Mouse (Mus musculus) intestine, embryonic 14.5 days (tissue): Measurements from ENCODE around the gene Zbtb16. TPM values are rescaled to one million over a fixed set of nuclear protein-coding genes. Genes with fewer than 3 reads are reported as not detected.
A peak's percentile ranks its signal among the peaks of the same experiment; 100 is the strongest.

Experiments
- ATAC-seq: fragments of 200-750 bp; cut with Nextera tagmentation; replicated peaks from 2 replicates; pipeline ENCODE4 v1.8.0; 2017; ENCODE audit warnings: low read depth, moderate number of reproducible peaks, moderate TSS enrichment, moderate library complexity; ENCODE audit not compliant: low FRiP score, low TSS enrichment
- DNase-seq: peaks from one replicate; pipeline ENCODE4 v3.0.0-alpha.2; 2018; ENCODE audit warnings: low spot score
- H3K27ac ChIP-seq: fragments of 300-500 bp; sonication (generic); 2 replicates; pipeline ENCODE4 v1.5.1; 2014; ENCODE audit warnings: low read depth, mild to moderate bottlenecking, control low read depth
- H3K27me3 ChIP-seq: fragments of 300-500 bp; sonication (generic); replicated peaks from 2 replicates; pipeline ENCODE4 v1.6.1; 2014; ENCODE audit warnings: low read length, control low read depth; ENCODE audit not compliant: control insufficient read depth, insufficient read depth
- H3K36me3 ChIP-seq: fragments of 300-500 bp; sonication (generic); 2 replicates; pipeline ENCODE4 v1.6.1; 2014; ENCODE audit warnings: low read length, control low read depth; ENCODE audit not compliant: control insufficient read depth, insufficient read depth
- H3K4me1 ChIP-seq: fragments of 300-500 bp; sonication (generic); replicated peaks from 2 replicates; pipeline ENCODE4 v1.6.1; 2014; ENCODE audit warnings: low read length, control low read depth, mixed read lengths; ENCODE audit not compliant: control insufficient read depth, insufficient read depth
- H3K4me2 ChIP-seq: fragments of 300-500 bp; sonication (generic); 2 replicates; pipeline ENCODE4 v1.6.1; 2014; ENCODE audit warnings: low read length
- H3K4me3 ChIP-seq: fragments of 300-500 bp; sonication (generic); 2 replicates; pipeline ENCODE4 v1.5.1; 2014; ENCODE audit warnings: low read depth, low read length, control low read depth, mixed read lengths
- H3K9ac ChIP-seq: fragments of 300-500 bp; sonication (generic); 2 replicates; pipeline ENCODE4 v1.6.1; 2014; ENCODE audit warnings: mild to moderate bottlenecking, low read length
- H3K9me3 ChIP-seq: fragments of 300-500 bp; sonication (generic); 2 replicates; pipeline ENCODE4 v1.6.1; 2016; ENCODE audit warnings: low read length, control low read depth; ENCODE audit not compliant: control insufficient read depth
- WGBS: fragments of 180-500 bp; shearing (Covaris S2); extraction: QIAGEN DNeasy Blood & Tissue Kit; methylation state at CpG from one replicate; pipeline ENCODE4 v1.1.7; 2014; 5-methylcytosine and 5-hydroxymethylcytosine counted together
- polyA plus RNA-seq: library from polyadenylated mRNA; unstranded; fragments of >200 nt; fragmentation: Nextera tagmentation; extraction: Ambion mirVana; gene quantifications from 2 replicates; pipeline ENCODE4 v1.2.1, GENCODE M21; 2014

Zbtb16 gene
- polyA plus RNA-seq, 1 experiment from 2014 or later, result 2.4 TPM

- WGBS, result 57% methylated on average over 15 of the region's 15 CpGs
- Histone ChIP-seq H3K27me3 (peaks cover 26% of the 10 kb centered on the region), H3K4me3 (no peak overlapping the region), H3K4me1 (peaks cover 31% of the 10 kb centered on the region), H3K9me3 (no peaks in the 10 kb centered on the region), H3K9ac (no peak overlapping the region), H3K27ac (no peak overlapping the region), H3K4me2 (no peak overlapping the region), H3K36me3 (no peaks in the 10 kb centered on the region)
- no peak for ATAC-seq
- no peak for DNase-seq
Measured at GRCm38 (mm10) chr9:48821916-48822585, 14.0 kb downstream of the Zbtb16 start.

- no peak for ATAC-seq
- Histone ChIP-seq H3K4me3 (no peak overlapping the region), H3K27me3 (peaks cover 26% of the 10 kb centered on the region), H3K9me3 (no peaks in the 10 kb centered on the region), H3K27ac (no peak overlapping the region), H3K4me1 (peaks cover 31% of the 10 kb centered on the region), H3K9ac (no peak overlapping the region), H3K4me2 (no peak overlapping the region), H3K36me3 (no peaks in the 10 kb centered on the region)
- no peak for DNase-seq
- WGBS, result 54% methylated on average over 9 of the region's 9 CpGs
Measured at GRCm38 (mm10) chr9:48821431-48821830, 14.6 kb downstream of the Zbtb16 start.

DNA sequence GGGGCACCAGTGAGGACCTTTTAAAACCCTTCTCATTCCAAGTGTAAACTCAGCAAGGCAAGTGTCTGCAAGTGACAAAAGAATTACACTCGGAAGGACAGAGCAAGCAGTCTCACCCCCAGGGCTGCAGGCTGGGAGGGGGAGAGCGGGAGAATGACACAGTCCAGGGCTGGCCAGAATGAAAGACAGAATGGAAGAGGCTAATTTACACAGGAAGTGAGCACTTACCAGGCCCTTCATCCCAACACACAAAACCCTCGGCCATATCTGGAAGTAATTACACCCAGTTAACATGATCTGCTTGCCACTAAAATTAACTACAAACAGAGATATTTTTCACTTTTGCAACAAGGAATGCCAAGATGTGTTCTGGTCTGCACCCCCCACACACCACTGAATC, 15.2 kb downstream of the Zbtb16 start:
- ATAC-seq (0 out of 2 replicates have a peak, but pooled peaks have one; percentile 21), DNase-seq (no peak)
- H3K4me3 ChIP-seq, result no peak overlapping the region

DNA sequence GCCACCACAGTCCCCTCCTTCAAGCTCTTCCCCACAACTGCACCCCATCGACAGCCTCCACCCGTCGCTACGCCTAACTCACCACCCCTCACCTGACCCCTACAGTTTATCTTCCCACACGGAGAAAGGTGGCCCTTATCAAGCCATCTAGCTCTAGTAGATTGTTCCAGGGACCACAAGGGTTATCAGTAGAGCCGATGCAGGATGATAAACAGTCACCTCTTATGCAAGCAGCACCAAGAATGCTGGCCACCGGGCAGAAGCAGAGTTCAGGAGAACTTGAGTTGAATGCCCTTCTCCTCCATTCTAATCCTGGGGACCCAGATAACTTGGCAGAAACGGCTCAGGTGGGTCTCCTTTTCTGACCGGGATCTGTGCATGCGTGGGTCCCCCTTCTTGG, 16.3 kb downstream of the Zbtb16 start:
- Histone ChIP-seq H3K4me2 (no peak overlapping the region), H3K4me1 (peaks cover 31% of the 10 kb centered on the region), H3K36me3 (no peaks in the 10 kb centered on the region), H3K27me3 (peaks cover 26% of the 10 kb centered on the region), H3K9ac (no peak overlapping the region), H3K9me3 (no peaks in the 10 kb centered on the region), H3K27ac (no peak overlapping the region), H3K4me3 (no peak overlapping the region)
- WGBS, result 43% methylated on average over 10 of the region's 10 CpGs
- DNase-seq, result no peak
- no peak for ATAC-seq

More for the DNA sequence above, 15.2 kb downstream of the Zbtb16 start:
- WGBS, result 17% methylated on average over 3 of the region's 3 CpGs
- H3K36me3 ChIP-seq, result no peaks in the 10 kb centered on the region
- no peak overlapping the region for H3K27ac ChIP-seq
- no peaks in the 10 kb centered on the region for H3K9me3 ChIP-seq
- H3K9ac ChIP-seq, result no peak overlapping the region
- peak overlapping the region; percentile 15; the same call in 1 of the 2 replicates for H3K4me2 ChIP-seq
- peaks cover 31% of the 10 kb centered on the region for H3K4me1 ChIP-seq
- peaks cover 26% of the 10 kb centered on the region for H3K27me3 ChIP-seq

DNA sequence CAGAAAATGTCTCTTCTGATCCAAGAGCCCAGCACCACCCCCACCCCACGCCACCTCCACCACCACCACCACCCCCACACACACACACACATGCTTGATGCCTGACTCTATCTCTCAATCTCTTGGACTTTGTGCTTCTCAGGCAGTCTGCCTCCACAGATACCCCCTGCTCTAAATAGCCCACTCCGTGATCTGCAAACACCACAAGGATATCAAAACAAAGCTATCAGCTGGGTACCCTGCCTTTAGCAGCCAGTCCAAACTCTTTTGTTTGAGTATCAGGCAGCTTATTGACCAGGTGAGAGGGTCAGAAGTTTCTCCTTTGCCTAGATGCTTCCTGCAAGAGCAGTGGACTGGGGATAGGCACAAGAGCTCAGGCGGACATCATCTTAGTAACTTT, 16.9 kb downstream of the Zbtb16 start:
- DNase-seq (no peak), ATAC-seq (no peak; the same call in 1 of the 2 replicates)
- no peaks in the 10 kb centered on the region for H3K9me3 ChIP-seq
- H3K4me3 ChIP-seq, result no peak overlapping the region
- no peaks in the 10 kb centered on the region for H3K36me3 ChIP-seq
- H3K27me3 ChIP-seq, result peaks cover 24% of the 10 kb centered on the region
- WGBS, result 68% methylated on average over 3 of the region's 3 CpGs
- no peak overlapping the region for H3K4me2 ChIP-seq
- peaks cover 31% of the 10 kb centered on the region for H3K4me1 ChIP-seq
- no peak overlapping the region for H3K9ac ChIP-seq
- H3K27ac ChIP-seq, result no peak overlapping the region

GRCm38 (mm10) chr9:48817907-48818306, 18.1 kb downstream of the Zbtb16 start:
- DNase-seq, result no peak
- WGBS, result 70% methylated on average over 4 of the region's 4 CpGs
- Histone ChIP-seq H3K4me2 (no peak overlapping the region), H3K9ac (no peak overlapping the region), H3K36me3 (no peaks in the 10 kb centered on the region), H3K4me3 (no peak overlapping the region), H3K27me3 (peaks cover 15% of the 10 kb centered on the region; the same call in 1 of the 2 replicates), H3K27ac (no peak overlapping the region), H3K4me1 (peaks cover 26% of the 10 kb centered on the region), H3K9me3 (no peaks in the 10 kb centered on the region)
- no peak for ATAC-seq

DNA sequence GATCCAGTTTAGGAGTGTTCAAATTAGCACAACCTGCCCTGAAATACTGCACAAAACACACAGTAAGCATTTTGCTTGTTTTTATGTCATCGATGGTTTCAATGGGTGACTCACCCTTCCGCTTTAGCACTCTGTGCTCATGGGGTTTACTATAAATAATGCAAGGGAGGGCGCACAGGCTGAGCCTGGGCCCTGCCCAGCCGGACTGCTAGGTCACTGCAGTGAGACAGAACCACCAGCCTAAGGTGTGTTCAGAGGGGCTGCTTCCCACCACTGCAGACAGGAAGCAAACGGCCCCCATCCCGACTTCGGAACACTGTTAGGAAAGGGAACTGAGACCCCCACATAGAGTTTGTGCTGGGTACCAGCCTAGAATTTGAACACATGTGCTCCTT, 18.6 kb downstream of the Zbtb16 start:
- Histone ChIP-seq H3K27ac (no peak overlapping the region), H3K4me2 (no peak overlapping the region), H3K9ac (no peak overlapping the region), H3K4me3 (no peak overlapping the region), H3K4me1 (peaks cover 22% of the 10 kb centered on the region), H3K9me3 (no peaks in the 10 kb centered on the region), H3K27me3 (peaks cover 11% of the 10 kb centered on the region; the same call in 1 of the 2 replicates), H3K36me3 (no peaks in the 10 kb centered on the region)
- 70% methylated on average over 7 of the region's 7 CpGs for WGBS
- no peak for ATAC-seq
- no peak for DNase-seq

- no peak overlapping the region for H3K4me2 ChIP-seq
- no peak overlapping the region for H3K4me3 ChIP-seq
- no peak for ATAC-seq
- no peak overlapping the region for H3K27ac ChIP-seq
- H3K9me3 ChIP-seq, result no peaks in the 10 kb centered on the region
- DNase-seq, result no peak
- peaks cover 22% of the 10 kb centered on the region for H3K4me1 ChIP-seq
- no peaks in the 10 kb centered on the region for H3K36me3 ChIP-seq
- no peak overlapping the region for H3K9ac ChIP-seq
- WGBS, result 46% methylated on average over 10 of the region's 10 CpGs
- H3K27me3 ChIP-seq, result peaks cover 10% of the 10 kb centered on the region; the same call in 1 of the 2 replicates
Measured at GRCm38 (mm10) chr9:48816678-48817398, 19.2 kb downstream of the Zbtb16 start.
